Mouse (Mus musculus): ENCODE measurements around the gene Thbs1. TPM values are rescaled to one million over a fixed set of nuclear protein-coding genes. Genes with fewer than 3 reads are reported as not detected.

Thbs1 gene
- polyA plus RNA-seq, 1 experiment: 11.7 TPM

GRCm38 (mm10) chr2:118174558-118175383 is 63.1 kb downstream of the Thbs1 start:
- 91% methylated on average over 10 of the region's 10 CpGs for WGBS
- no peak for DNase-seq (ENCODE audit: low read depth in 1 of 2, low spot score in 2 of 2)
- Histone ChIP-seq H3K27ac (ENCODE audit: insufficient read depth, low read length) (no peak overlapping the region), H3K4me1 (ENCODE audit: control insufficient read depth, insufficient read depth, insufficient read length) (no peaks in the 10 kb centered on the region), H3K27me3 (ENCODE audit: control insufficient read depth, insufficient read depth, low read length) (no peaks in the 10 kb centered on the region), H3K4me3 (ENCODE audit: extremely low read depth, insufficient read depth, insufficient read length) (no peak overlapping the region), H3K36me3 (ENCODE audit: control insufficient read depth, insufficient read depth, low read length) (no peaks in the 10 kb centered on the region)
- no peak for TF ChIP-seq CTCF (IDR thresholded peaks at IDR 0.05; ENCODE audit: extremely low read depth, insufficient read depth, insufficient read length, insufficient replicate concordance)

Other genes starting within 250 kb of the Thbs1 start
- 0.06 and 0.13 TPM in 2 replicates for gene Fsip1, start 145.1 kb downstream of the Thbs1 start, polyA plus RNA-seq (2012; rRNA removed)

All from spleen, adult 2 months (tissue).